In the genomic region with DNA sequence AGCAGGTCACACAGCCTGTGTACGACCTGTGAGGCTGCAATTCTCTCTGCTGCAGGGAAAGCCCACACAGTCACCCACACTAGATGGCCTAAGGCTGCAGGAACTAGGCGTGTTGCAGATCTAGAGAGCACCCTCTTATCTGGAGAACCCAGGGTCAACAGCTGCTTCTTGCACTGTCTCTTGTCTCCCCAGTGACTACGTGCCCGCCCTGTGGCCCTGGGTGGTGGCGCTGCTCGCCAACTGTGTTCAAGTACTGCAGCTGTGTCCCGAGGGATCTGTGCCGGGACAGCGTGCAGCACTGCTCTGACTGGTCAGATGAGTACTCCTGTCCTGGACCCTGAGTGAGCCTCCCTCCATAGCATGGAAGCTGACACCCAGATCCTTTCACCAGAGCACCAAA, we compare ENCODE assay signal across 13 mouse cellular contexts. TPM values are rescaled to one million over a fixed set of nuclear protein-coding genes. Genes with fewer than 3 reads are reported as not detected.
DNase-seq lines count a peak whose midpoint lies in the region; ATAC-seq and TF ChIP-seq lines count a peak whose summit lies in the region.
"Had no signal": no experiment of that assay in that cellular context is flagged by ENCODE, and none has a peak within 500 bp of the region (broad histone marks: within the 10 kb centered on the region; RNA-seq: fewer than 3 reads in every experiment).

No protein-coding gene starts in this region.

- WGBS in embryonic facial prominence, embryonic 11.5 days, result 84% methylated on average over 9 of the region's 9 CpGs
- 87% methylated on average over 9 of the region's 9 CpGs for WGBS in embryonic facial prominence, embryonic 10.5 days
- WGBS in liver, postnatal 0 days (ENCODE audit: insufficient replicate concordance), result 44% methylated on average over 9 of the region's 9 CpGs

- H3K27me3 ChIP-seq in embryonic facial prominence, embryonic 11.5 days (ENCODE audit: control insufficient read depth, insufficient read depth, low read length), result no peaks in the 10 kb centered on the region
- H3K27me3 ChIP-seq in embryonic facial prominence, embryonic 10.5 days (replicated peaks; ENCODE audit: low read depth, poor library complexity, severe bottlenecking), result no peaks in the 10 kb centered on the region
- no peaks in the 10 kb centered on the region for H3K27me3 ChIP-seq in liver, postnatal 0 days (ENCODE audit: insufficient read depth, low read length)

- ATAC-seq in embryonic facial prominence, embryonic 11.5 days (replicated peaks; ENCODE audit: insufficient number of reproducible peaks, low FRiP score, low TSS enrichment, low read depth), result 0 out of 2 replicates have a peak, but pooled peaks have one; percentile 29
- ATAC-seq in liver, postnatal 0 days, result peak; percentile 99
- no peak for ATAC-seq in granulocyte monocyte progenitor cell, adult 5-6 weeks (replicated peaks; ENCODE audit: poor library complexity, severe bottlenecking)

- TF ChIP-seq CTCF in liver, postnatal 0 days (IDR thresholded peaks at IDR 0.05; ENCODE audit: low read depth), result peak; percentile 59

- no peak for DNase-seq in embryonic facial prominence, embryonic 11.5 days (ENCODE audit: low spot score)
- DNase-seq in embryonic facial prominence, embryonic 10.5 days (ENCODE audit: low spot score), result no peak
- peak; percentile 44 for DNase-seq in testis, postnatal 10 days (ENCODE audit: low spot score)
- DNase-seq in testis, postnatal 14 days (ENCODE audit: low spot score), result no peak
- DNase-seq in liver, postnatal 0 days, result peak; percentile 78
- no peak for DNase-seq in right cerebral cortex, postnatal 25 days
- DNase-seq in retina, postnatal 1 day, result no peak
- DNase-seq: cerebellum, adult 18-20 months; kidney, adult 11 months; lung, postnatal 14 days; thymus, postnatal 4 days had no signal

- no peak overlapping the region for H3K27ac ChIP-seq in embryonic facial prominence, embryonic 11.5 days (replicated peaks; ENCODE audit: low read depth, low read length)
- H3K27ac ChIP-seq in embryonic facial prominence, embryonic 10.5 days (replicated peaks), result no peak overlapping the region
- peak overlapping the region; percentile 31; the same call in 1 of the 2 replicates for H3K27ac ChIP-seq in liver, postnatal 0 days (ENCODE audit: low read depth)

- no peak overlapping the region for H3K9ac ChIP-seq in embryonic facial prominence, embryonic 11.5 days (replicated peaks; ENCODE audit: low read length)
- no peak overlapping the region for H3K9ac ChIP-seq in liver, postnatal 0 days (replicated peaks)

- no peaks in the 10 kb centered on the region for H3K4me1 ChIP-seq in embryonic facial prominence, embryonic 11.5 days (ENCODE audit: control insufficient read depth, insufficient read depth, low read length)
- peaks cover 9% of the 10 kb centered on the region for H3K4me1 ChIP-seq in embryonic facial prominence, embryonic 10.5 days
- peaks cover 25% of the 10 kb centered on the region for H3K4me1 ChIP-seq in liver, postnatal 0 days (ENCODE audit: insufficient read depth)

- H3K36me3 ChIP-seq in embryonic facial prominence, embryonic 11.5 days (replicated peaks; ENCODE audit: control insufficient read depth, insufficient read depth, low read depth, low read length), result no peaks in the 10 kb centered on the region
- H3K36me3 ChIP-seq in embryonic facial prominence, embryonic 10.5 days (replicated peaks), result no peaks in the 10 kb centered on the region
- H3K36me3 ChIP-seq in liver, postnatal 0 days (replicated peaks; ENCODE audit: insufficient read depth, low read length), result no peaks in the 10 kb centered on the region

- TF ChIP-seq EP300 in liver, postnatal 0 days (IDR thresholded peaks at IDR 0.05; ENCODE audit: low read depth), result peak; percentile 82

- no peak overlapping the region for H3K4me3 ChIP-seq in embryonic facial prominence, embryonic 11.5 days (ENCODE audit: low read depth, low read length)
- H3K4me3 ChIP-seq in embryonic facial prominence, embryonic 10.5 days, result no peak overlapping the region
- no peak overlapping the region for H3K4me3 ChIP-seq in liver, postnatal 0 days (ENCODE audit: low read depth, low read length)

- H3K9me3 ChIP-seq in embryonic facial prominence, embryonic 11.5 days (replicated peaks; ENCODE audit: control insufficient read depth, low read length), result no peaks in the 10 kb centered on the region
- H3K9me3 ChIP-seq in embryonic facial prominence, embryonic 10.5 days, result no peaks in the 10 kb centered on the region
- H3K9me3 ChIP-seq in liver, postnatal 0 days (ENCODE audit: low read length), result no peaks in the 10 kb centered on the region

- no peak overlapping the region for H3K4me2 ChIP-seq in embryonic facial prominence, embryonic 11.5 days (ENCODE audit: low read depth, low read length)
- H3K4me2 ChIP-seq in liver, postnatal 0 days (ENCODE audit: low read depth, low read length), result peak overlapping the region; percentile 43

RNA-seq across cellular contexts. Expression of a gene that starts 8.6 kb away (rescaled TPM):
- polyA plus RNA-seq in embryonic facial prominence, embryonic 11.5 days (2014; fragmentation: Nextera tagmentation; extraction: Ambion mirVana), result not detected in 2 replicates
- polyA plus RNA-seq in embryonic facial prominence, embryonic 10.5 days (2016; fragmentation: Nextera tagmentation; extraction: Ambion mirVana), result not detected in 2 replicates
- polyA plus RNA-seq in liver, postnatal 0 days (2015; fragmentation: Nextera tagmentation; extraction: Ambion mirVana), result not detected in 2 replicates
- not detected in 2 replicates for total RNA-seq in granulocyte monocyte progenitor cell, adult 5-6 weeks (2014; fragmentation: Nextera tagmentation)
- total RNA-seq in granulocyte monocyte progenitor cell, adult 5-6 weeks (2017), result not detected in 2 replicates
- polyA plus RNA-seq: heart, postnatal 0 days had no signal

RNA-seq across cellular contexts. Expression of a gene that starts 35.8 kb away (rescaled TPM):
- 101 and 105 TPM in 2 replicates for polyA plus RNA-seq in embryonic facial prominence, embryonic 11.5 days (2014; fragmentation: Nextera tagmentation; extraction: Ambion mirVana)
- polyA plus RNA-seq in embryonic facial prominence, embryonic 10.5 days (2016; fragmentation: Nextera tagmentation; extraction: Ambion mirVana), result 80.0 and 83.3 TPM in 2 replicates
- polyA plus RNA-seq in liver, postnatal 0 days (2015; fragmentation: Nextera tagmentation; extraction: Ambion mirVana), result 15.0 and 15.9 TPM in 2 replicates
- 20.4 and 21.8 TPM in 2 replicates for total RNA-seq in granulocyte monocyte progenitor cell, adult 5-6 weeks (2014; fragmentation: Nextera tagmentation)
- total RNA-seq in granulocyte monocyte progenitor cell, adult 5-6 weeks (2017), result 2.5 and 4.7 TPM in 2 replicates

RNA-seq across cellular contexts. Expression of a gene that starts 35.8 kb away (rescaled TPM):
- polyA plus RNA-seq in embryonic facial prominence, embryonic 11.5 days (2014; fragmentation: Nextera tagmentation; extraction: Ambion mirVana), result 27.5 and 37.7 TPM in 2 replicates
- 22.2 and 24.6 TPM in 2 replicates for polyA plus RNA-seq in embryonic facial prominence, embryonic 10.5 days (2016; fragmentation: Nextera tagmentation; extraction: Ambion mirVana)
- 17.4 and 18.1 TPM in 2 replicates for polyA plus RNA-seq in liver, postnatal 0 days (2015; fragmentation: Nextera tagmentation; extraction: Ambion mirVana)
- total RNA-seq in granulocyte monocyte progenitor cell, adult 5-6 weeks (2014; fragmentation: Nextera tagmentation), result 7.8 and 18.0 TPM in 2 replicates
- 7.9 and 14.2 TPM in 2 replicates for total RNA-seq in granulocyte monocyte progenitor cell, adult 5-6 weeks (2017)

RNA-seq across cellular contexts. Expression of a gene that starts 38.7 kb away (rescaled TPM):
- 24.6 and 29.8 TPM in 2 replicates for polyA plus RNA-seq in embryonic facial prominence, embryonic 11.5 days (2014; fragmentation: Nextera tagmentation; extraction: Ambion mirVana)
- polyA plus RNA-seq in embryonic facial prominence, embryonic 10.5 days (2016; fragmentation: Nextera tagmentation; extraction: Ambion mirVana), result 20.7 and 42.7 TPM in 2 replicates
- polyA plus RNA-seq in liver, postnatal 0 days (2015; fragmentation: Nextera tagmentation; extraction: Ambion mirVana), result 12.7 TPM in 2 replicates
- 17.6 and 36.5 TPM in 2 replicates for total RNA-seq in granulocyte monocyte progenitor cell, adult 5-6 weeks (2014; fragmentation: Nextera tagmentation)
- 23.3 and 28.8 TPM in 2 replicates for total RNA-seq in granulocyte monocyte progenitor cell, adult 5-6 weeks (2017)

RNA-seq across cellular contexts. Expression of a gene that starts 39.4 kb away (rescaled TPM):
- polyA plus RNA-seq in embryonic facial prominence, embryonic 11.5 days (2014; fragmentation: Nextera tagmentation; extraction: Ambion mirVana), result 370 and 373 TPM in 2 replicates
- 266 and 281 TPM in 2 replicates for polyA plus RNA-seq in embryonic facial prominence, embryonic 10.5 days (2016; fragmentation: Nextera tagmentation; extraction: Ambion mirVana)
- polyA plus RNA-seq in liver, postnatal 0 days (2015; fragmentation: Nextera tagmentation; extraction: Ambion mirVana), result 282 and 296 TPM in 2 replicates
- 154 and 171 TPM in 2 replicates for total RNA-seq in granulocyte monocyte progenitor cell, adult 5-6 weeks (2014; fragmentation: Nextera tagmentation)
- 140 and 182 TPM in 2 replicates for total RNA-seq in granulocyte monocyte progenitor cell, adult 5-6 weeks (2017)

Comparison
In these comparisons a context has a peak if more than half of its experiments do, and no peak if none do; other contexts are left out.
1. DNase-seq: peak in testis, postnatal 10 days (single experiment) and liver, postnatal 0 days (single experiment); none in embryonic facial prominence, embryonic 11.5 days (single experiment), embryonic facial prominence, embryonic 10.5 days (single experiment), testis, postnatal 14 days (single experiment), right cerebral cortex, postnatal 25 days (single experiment) and retina, postnatal 1 day (single experiment).